Mouse (Mus musculus) thymus, postnatal 36 days (tissue): ENCODE measurements at regions not wholly inside any gene's neighbourhood (a gene's known extent, or its start where the extent isn't known, plus 50 kb on each side); places are given as distances from the start of the nearest gene placed in this dataset.

Source experiments
- DNase-seq, 2 experiments: peaks; one replicate each; pipeline ENCODE4 v3.0.0; 2022; ENCODE audit warnings: mixed read lengths in 2 of 2

DNA sequence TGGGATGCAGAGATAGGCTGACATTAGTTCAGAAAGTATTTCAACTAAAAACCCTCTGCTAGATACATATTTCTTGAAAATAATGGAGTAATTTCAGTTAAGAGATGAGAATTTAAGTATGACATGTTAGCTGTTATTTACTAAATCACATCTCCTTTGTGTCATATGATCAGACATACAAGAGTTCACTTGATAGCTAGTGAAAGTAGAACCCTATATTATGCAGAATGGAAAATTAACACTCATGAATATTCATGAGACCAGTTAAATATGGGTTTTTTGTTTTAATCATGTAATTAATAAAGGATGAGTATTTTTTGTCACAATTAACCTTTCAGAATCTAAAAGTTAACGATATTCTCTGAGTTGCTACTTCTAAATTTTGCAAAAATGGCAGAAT, 1349.4 kb downstream of the Slc22a22 start:
- no peak for DNase-seq

GRCm38 (mm10) chr15:56119287-56120065, 1357.9 kb downstream of the Slc22a22 start:
- no peak for DNase-seq

GRCm38 (mm10) chr15:56108313-56108712, 1369.1 kb downstream of the Slc22a22 start:
- DNase-seq: no peak

DNA sequence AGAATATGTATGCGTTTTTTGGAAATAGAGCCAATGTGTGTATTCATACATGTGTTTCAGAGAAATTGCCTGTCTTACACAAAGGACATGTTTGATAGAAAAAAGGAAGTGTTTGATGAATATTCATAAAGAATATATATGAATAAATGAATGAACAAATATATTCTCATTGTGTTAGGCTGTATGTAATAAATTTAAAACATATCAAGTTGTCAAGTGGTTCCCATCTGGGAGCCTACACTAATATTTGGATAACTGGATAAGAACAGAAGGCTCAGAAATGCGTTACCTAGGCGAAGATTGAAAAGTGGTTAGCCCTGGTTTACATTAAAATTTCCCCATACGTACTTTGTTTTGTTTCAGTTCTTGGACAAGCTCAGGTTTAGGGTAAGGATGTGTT, 1369.7 kb downstream of the Slc22a22 start:
- no peak for DNase-seq

DNA sequence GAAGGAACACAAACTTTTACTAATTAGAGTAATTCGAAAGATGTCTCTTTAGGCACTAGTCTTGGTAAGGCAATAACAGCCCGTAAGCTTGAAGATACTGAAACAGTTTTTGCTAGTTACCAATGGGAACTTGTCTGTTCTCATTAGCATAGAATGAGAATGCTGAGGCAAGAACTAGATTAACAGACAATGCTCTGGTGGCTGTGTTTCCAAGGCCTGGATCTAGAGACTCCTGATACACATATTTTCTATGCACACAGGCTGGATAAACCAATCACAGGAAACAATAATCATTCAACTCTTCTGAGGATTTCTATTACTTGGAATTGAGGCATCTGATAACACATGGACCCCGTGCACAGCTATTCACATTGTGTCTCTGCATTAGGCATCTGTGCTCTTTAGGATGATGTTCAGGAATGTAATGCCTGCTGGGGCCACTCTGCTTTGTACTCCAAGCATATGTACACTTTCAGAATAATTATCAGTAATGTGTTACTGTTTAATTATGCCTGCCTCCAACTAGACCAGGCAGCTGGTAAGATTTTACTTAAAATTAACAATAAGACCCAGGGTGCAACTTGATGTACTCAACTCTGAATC, 1377.2 kb downstream of the Slc22a22 start:
- no peak for DNase-seq

GRCm38 (mm10) chr15:56077838-56078567, 1399.4 kb downstream of the Slc22a22 start:
- DNase-seq: no peak

DNA sequence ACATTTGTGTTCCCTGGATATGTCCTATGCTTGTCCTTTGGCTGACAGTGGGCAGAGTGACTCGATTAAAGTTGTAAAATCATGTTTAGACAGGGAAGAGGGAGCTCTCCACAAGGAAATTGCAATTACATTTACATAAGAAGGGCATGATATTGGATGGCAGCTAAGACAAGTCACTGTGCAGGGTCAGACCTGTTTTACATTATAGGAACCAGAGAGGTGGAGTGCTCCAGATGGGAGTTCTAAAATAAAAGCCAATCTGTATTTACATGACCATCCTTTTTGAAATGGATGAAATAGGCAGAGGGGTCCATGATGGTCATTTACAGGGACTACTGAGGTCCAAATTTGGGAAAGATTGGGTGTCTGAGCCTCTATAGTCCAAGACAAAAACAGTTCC, 1400.3 kb downstream of the Slc22a22 start:
- no peak for DNase-seq

- no peak for DNase-seq
Measured at GRCm38 (mm10) chr15:56076680-56077079, 1400.7 kb downstream of the Slc22a22 start.

DNA sequence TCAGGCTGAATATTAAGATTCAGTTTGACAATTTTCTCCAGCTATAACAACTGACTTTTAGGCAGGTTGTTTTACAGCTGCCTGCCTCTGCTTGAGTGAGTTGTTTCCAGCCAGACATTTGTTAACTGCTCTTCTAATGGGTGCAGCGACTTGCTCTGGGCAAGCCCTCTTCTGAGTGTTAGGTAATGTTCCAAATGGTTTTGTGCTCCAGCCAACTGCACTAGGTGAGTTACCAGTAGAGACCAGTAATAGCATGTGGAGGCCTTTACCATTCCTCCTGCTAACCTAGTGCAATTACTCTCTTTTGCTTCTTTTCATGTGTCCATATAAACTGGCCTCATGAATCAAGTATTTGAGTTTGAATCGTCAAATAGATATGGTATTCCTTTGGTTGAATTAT, 1407.9 kb downstream of the Slc22a22 start:
- no peak for DNase-seq

DNA sequence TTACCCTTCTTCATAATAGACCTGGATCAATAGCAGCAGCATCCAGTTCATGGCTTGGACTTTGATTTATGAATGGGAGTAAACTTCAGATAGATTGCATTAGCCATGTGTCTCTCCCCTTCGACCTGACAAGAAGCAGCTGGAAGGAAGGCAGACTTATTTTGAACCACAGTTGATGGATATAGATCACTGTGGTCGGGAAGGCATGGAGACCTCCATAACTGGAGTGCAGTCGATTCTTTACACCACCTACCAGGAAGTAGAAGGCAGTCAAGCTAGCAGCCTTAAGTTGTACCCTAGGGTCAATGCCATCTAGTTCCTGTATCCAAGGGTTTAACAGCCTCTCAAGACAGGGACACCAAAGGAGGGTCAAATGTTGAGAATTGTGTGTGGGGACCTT, 1410.2 kb downstream of the Slc22a22 start:
- no peak for DNase-seq

- no peak for DNase-seq
Measured at GRCm38 (mm10) chr15:56066540-56066939, 1410.9 kb downstream of the Slc22a22 start.

- no peak for DNase-seq
Measured at GRCm38 (mm10) chr15:56065872-56066534, 1411.4 kb downstream of the Slc22a22 start.

DNA sequence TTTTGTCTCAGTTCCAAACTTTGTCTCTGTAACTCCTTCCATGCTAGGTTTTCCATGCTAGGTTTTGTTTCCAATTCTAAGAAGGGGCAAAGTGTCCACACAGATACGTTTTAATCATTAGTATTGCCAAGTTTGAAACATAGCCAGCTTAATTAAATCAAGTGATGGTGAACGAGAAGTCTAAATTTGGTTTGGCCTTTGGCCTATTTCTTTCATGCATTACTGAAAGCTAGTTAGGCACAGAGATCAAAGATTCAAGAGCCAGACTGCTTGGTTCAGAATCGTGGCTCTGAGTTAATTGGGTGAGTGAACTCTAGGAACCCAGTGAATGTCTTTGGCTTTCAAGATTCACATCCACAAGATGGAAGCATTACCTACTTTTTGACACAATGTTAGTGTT, 1414.8 kb downstream of the Slc22a22 start:
- no peak for DNase-seq

GRCm38 (mm10) chr15:56061326-56061725, 1416.1 kb downstream of the Slc22a22 start:
- no peak for DNase-seq

GRCm38 (mm10) chr15:56050716-56051115, 1426.7 kb downstream of the Slc22a22 start:
- no peak for DNase-seq

DNA sequence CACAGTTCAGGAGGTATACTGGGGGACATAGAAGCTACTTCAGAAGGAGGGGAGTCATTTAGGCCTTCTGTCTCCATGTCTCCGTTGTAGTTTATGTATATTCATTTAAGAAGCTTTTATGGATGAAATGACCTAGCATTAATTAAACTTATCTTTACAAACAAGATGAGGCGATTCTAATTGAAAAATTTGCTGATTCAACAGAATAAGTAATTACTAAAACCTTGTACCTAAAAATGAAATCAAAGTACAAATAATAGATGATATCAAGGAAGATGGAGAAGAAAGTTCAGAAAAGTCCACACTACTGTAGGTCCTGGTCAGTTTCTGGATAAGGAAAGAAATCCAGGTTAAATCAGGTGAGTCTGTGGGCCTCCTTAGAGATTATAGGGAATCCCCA, 1429.6 kb downstream of the Slc22a22 start:
- no peak for DNase-seq

DNA sequence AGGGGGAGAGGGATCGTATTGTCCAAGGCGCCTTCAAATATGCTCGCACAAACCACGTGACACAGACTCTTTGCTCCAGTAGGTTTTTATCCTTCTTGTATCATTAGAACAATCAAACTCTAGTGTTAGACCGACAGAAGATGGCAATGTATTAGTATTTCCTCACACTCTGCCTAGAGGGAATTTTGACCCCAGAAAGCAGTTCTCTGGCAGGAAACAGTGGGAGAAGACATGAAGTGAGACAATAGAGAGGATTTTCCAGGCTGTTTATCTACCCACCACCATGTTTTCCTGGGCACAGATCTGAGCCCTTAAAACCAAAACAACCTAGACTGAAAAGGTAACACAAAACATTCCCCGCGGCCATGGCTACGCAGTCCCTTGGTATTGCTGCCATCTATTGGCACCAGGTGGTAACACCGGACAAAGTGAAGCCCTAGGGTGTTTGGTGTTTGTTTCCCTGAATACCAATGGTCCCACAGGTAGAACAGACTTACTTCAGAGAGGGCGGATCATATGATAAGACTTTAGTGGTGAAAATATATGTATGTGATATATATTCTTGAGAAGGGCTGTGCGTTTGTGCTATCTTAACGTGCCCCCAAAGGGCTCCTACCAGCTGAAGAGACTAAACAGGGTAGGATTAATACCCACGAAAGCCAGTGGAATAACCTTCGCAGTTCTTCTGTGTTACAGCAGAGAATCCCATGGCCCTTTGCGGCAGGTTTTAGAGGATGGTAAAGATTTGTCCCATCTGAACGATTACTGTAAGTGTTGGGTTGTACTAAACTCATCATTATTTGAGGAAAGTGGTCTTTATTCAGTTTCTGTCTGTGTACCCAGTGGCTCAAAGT, 1430.5 kb downstream of the Slc22a22 start:
- DNase-seq: peak; percentile 44 to 50

DNA sequence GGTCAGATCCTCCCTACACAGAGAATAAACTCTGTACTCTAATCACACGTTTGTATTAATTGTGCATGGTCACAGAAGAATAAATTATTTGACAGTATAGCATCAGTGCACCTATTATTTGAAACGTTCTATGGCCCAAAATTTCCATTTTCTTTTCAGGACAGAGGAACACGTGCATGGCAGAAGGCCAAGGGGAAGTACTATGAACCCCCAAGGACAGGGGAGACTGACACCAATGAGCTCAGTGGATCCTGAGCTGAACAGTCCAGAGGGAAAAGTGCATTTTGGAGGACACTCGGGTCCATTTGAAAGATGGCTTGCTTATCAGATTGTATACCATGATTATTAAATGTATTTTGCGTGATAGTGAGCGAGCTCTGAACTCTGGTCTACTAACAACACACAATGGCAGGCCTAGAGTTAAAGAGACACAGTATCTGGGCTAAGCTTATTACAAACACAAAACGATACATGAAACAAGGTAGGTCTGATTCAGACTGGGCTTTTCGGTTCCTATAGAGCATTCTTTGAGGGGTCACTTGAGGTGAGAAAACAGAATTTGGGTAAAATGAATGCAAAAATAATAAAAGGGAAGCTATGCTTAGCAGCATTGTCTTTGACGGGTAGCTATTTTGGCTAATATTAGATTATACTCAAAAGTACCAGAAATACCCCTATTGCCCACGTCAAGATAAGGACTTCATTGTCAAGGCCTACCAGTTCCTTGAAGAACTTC, 1431.7 kb downstream of the Slc22a22 start:
- DNase-seq: no peak

- no peak for DNase-seq
Measured at GRCm38 (mm10) chr15:56043282-56043681, 1434.1 kb downstream of the Slc22a22 start.

DNA sequence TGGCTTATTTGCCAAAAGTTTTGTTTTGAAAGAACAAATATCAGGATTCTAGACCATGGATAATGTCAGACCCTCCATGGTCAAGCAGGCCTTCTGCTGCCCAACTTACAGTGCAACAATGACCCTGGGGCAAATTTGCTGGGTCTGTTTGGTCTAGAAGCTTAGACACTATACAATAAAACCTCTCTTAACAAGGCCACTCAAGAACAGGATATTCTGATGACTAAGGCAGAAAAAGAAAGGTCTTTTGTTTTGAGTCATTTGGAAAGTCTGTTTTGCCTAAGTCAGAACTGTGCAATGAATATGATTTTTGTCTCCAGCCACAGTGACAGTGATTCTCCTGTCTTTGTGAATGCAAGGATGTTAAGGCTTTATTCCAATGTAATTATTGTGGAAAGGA, 1435.0 kb downstream of the Slc22a22 start:
- no peak for DNase-seq

DNA sequence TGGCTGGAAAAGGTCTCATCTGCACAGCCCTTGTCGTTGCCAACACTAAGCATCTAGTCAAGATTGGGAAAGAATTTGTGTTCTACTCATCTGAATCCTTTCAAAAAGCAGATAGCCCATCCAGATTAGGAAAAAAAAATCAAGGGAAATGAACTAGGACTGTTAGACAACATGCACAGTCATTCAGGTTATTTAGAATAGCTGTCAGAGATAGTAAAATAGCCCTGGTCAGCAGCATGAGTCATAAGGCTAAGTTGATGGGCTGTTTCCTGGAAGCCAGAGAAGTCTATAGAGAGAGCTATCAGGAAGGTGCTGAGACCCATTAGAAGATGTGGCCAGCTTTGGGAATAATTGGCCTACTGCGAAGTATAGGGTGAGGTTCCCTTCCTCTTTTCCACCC, 1447.4 kb downstream of the Slc22a22 start:
- no peak for DNase-seq
